Mouse (Mus musculus) mesoderm, embryonic 11.5 days (tissue): Measurements from ENCODE around the gene Gm20388.
"Not testable (repeated sequence)": the region's sequence is repeated elsewhere in the genome, so short reads cannot be mapped to it uniquely, and the experiment has no call there.

Source experiments
- DNase-seq: peaks from one replicate; pipeline ENCODE4 v3.0.0-alpha.2; 2012; ENCODE audit warnings: low read depth, low spot score

Gene Gm20388

DNA sequence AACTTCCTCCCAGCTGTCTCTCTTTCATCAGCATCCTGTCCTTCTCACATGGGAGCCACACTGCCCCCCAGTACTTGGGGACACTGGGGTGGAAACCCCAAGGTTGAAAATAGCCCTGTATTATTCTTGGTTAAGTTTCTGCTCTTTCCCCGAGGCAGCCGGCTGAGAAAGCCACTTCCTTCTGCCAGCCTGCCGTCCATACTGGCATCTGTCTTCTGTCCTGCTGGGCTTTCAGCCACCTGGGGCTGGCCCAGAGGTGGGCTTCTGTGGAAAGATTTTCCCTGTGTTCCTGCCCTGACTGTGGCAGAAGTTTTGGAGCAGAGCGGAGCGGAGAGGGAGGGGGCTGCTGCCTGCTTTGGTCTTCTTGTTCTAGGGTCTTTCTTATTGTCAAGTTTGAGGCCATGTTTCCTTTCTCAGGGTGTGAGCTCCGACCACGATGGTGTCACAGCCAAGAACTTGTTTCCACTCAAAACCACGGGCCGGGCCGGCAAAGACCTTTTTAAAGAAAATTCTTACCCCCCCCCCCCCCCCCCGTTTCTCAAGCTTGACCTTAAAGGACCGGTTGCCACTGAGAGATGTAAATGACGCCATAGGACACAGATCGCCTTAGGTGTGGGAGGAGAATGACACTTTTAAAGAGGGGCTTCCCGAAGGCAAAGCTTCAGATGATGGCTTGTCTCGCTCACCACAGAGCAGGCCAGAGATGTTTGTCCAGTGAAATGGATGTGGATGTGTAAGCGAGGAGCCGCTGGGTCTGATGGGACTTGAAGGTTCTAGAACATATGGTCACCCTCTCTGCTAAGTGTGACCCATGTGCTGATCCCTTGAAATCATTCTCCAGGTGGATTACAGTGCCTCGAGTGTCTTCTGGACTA is 849.9 kb downstream of the Gm20388 start:
- DNase-seq: no peak

DNA sequence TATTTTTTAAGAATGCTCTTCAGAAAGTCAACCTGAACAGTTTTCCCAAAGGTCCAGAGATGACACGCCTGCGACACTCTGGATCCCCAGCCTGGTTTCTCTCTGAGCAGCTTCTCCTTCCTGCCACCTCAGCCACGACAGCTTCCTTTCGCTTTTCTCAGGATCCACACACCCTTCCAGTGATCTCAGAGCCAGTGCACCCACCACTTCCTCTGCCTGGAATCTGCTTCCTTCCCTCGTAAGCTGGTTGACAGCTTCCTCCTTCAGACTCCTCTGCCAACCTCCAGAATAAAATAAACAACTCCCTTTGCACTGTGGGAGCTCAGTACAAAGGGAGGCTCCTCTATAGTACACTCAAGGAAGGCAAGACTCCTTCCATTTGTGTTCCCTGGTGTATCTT is 852.6 kb downstream of the Gm20388 start:
- DNase-seq: no peak

DNA sequence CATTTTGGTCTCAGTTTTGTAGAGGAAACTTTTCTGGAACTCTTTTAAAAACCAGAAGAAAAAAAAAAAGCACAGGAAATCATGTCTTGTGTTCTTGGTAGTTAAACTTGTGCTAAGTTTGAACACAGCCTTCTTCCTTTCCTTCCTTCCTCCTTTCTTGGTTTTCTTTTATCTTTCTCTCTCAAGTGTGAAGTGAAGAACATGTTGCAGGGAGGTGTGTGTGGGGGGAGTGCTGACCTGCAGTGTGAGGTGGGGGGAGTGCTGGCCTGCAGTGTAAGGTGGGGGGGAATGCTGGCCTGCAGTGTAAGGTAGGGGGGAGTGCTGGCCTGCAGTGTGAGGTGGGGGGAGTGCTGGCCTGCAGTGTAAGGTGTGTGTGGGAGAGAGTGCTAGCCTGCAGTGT is 854.0 kb downstream of the Gm20388 start:
- DNase-seq: no peak

DNA sequence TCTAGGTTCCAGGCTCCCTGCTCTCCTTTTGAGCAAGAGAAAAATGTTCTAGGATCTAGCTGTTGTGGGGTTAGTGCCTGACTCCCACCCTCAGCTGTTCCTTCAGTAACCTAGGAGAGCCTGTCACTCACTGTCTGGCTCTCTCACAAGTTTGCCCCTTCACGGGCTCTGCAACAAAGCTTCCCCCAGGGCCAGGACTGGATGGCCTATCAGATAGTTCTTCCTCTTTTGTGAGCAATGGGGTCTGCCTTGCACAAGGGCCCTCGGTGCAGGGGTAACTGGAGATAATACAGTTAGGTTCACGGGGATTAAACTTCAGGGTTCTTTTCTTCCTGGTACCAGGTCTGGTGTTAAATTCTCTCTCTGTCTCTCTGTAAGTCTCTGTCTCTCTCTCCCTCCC is 856.0 kb downstream of the Gm20388 start:
- no peak for DNase-seq

DNA sequence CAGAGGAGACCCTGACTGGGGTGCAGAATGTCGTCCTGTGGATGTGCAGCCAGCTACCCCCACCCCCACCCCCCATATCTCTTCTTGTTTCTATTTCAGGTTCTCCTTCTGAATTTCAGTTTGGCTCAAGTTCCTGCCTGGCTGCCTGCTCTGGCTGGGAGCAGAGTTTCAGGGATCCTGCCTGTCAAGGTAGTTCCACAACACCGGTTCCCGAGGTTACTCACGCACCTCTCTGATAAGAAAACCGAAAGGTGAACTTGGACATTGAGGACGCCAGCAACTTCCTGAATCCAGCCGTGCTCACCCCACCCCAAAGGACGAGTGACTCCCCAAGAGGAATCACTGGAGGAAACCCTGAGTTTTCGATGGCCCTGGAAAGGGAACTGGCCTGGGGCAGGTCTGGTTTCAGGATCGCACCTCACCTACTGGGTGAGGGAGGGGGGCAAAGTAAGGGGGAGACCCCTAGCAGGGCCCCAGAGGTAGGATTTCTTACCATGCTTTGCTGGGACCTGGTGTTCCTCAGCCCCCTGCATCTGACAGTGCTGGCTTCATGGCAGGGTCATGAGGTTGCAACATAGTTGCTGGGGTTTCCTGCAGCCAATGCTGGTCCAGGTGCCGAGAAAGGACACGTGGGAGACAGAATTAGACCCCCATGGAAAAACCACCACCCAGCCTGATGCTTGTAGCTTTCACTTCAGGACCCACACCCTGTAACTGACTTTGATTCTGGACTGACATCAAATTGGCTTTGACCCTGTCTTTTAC is 858.0 kb downstream of the Gm20388 start:
- no peak for DNase-seq

DNA sequence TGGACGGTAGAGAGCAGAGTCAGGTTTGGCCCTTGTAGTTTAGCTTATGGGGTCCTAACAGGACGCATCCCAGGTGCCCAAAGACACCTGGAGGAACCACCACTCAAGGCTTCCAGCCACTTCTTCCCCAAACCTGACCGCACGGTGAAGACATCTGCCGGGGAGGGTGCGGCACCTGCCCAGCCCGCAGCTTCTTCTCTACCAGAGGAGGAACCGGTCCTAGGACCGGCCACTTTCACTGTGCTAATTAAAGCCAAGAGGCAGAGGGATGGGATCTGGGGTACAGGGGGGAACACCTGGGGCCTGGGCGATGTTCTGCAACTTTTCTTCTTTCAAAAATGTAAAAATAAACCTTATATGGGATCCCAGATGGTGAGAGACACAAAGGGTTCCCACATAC is 866.5 kb downstream of the Gm20388 start:
- no peak for DNase-seq

DNA sequence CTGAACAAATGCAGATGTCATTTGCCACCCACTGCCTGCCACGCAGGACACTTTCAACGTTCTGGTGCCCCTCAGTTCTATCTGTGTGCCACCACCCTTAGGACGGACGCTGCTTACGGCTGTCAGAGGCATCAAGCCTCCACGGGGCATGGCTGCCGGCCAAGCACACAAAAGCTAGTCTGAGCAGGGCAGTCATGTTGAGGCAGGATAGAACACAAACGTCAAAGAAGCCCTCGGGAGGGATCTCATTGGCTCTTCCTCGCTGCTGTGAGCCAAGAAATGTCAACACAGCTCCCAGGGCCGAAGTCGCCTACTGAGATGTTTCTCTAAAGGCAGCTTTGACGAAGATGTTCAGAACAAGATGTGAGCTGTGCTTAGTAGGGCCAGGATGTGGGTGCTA is 867.1 kb downstream of the Gm20388 start:
- DNase-seq: no peak

DNA sequence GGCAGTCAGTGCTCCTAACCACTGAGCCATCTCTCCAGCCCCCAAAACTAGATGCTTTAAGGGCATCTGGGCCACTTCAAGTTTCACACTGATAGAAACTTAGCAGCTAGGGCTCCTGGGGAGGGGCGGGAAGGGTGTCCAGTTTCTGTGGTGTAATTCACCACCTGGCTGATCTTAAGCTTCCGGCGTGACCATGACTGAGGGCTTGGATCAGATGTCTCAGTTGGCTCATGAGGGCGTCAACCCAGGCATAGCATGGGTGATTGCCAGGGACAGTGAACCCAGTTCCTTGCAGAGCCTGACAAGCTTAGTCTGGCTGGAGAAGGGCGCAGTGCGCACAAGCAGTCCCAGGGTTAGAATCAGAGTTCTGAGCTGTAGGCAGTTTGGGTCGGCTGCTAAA is 868.5 kb downstream of the Gm20388 start:
- no peak for DNase-seq

DNA sequence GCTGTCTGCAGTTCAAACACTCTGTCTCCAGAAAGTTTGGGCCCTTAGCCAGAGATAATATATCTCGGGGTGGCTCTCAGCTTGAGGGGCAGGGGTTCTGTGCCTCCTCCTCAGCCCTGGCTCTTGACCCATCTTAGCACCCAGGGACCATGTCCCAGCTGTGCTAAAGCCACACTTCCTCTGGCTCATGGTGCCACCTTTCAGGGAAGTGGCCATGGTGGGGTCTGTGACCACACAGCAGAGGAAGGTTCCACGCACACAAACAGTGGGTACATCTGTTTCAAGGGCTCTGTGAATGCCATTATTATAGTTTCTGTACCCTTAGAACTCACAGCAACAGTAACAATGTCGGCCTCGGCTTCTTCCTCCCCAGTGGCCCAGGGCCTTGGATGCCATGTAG is 873.1 kb downstream of the Gm20388 start:
- no peak for DNase-seq

DNA sequence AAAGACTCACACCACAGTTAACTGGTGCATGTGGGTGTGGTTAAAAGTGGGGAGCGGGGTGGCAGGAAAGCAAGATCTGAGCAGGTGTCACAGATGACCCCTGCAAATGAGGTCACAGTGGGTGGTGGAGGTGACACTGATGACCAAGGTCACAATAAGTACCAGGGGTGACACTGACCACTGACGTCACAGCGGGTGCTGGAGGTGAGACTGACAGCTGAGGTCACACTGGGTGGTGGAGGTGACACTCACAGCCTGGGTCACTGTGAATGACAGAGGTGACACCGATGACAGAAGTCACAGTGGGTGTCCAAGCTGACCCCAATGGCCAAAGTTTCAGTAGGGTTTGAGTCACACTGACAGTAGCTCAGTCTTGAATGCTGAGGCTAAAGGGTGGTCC is 876.1 kb downstream of the Gm20388 start:
- DNase-seq: no peak

DNA sequence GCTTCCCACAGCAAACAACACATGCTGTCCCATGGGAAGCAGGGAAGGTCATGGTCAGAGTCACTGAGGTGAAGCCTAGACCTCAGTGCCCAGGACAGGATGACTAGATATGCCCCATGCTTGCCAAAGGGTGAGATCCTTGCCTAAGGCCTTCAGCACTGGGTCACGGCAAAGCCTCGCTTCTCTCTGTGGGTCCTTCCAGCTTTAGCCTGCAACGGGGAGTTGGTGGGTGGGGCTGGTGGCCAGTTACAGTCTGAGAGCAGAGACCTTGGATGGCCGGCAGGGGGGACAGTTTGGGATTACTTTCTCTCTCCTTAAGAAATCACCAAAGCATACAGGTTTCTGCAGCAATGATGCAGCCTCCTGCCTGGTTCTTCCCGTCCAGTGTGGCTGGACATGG is 877.0 kb downstream of the Gm20388 start:
- DNase-seq: no peak

DNA sequence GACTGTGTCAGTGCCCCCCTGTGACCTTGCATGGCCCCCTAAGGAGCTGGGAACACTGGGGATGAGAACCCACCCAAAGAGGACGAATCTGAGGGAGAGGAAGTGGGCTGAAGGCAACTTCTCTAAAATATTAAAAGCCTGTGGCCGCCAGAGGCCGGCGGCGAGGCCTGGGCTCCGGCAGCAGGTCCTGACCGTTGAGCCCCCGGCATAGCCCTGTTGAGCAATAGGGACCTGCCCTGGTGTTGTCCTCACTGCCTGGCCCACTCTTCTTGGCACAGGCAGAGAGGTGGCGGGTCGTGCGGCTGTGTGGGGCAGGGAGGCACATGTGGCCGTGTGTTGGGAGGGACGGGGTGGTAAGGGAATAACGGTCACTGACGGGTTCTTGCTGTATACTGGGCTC is 882.1 kb downstream of the Gm20388 start:
- DNase-seq: no peak

DNA sequence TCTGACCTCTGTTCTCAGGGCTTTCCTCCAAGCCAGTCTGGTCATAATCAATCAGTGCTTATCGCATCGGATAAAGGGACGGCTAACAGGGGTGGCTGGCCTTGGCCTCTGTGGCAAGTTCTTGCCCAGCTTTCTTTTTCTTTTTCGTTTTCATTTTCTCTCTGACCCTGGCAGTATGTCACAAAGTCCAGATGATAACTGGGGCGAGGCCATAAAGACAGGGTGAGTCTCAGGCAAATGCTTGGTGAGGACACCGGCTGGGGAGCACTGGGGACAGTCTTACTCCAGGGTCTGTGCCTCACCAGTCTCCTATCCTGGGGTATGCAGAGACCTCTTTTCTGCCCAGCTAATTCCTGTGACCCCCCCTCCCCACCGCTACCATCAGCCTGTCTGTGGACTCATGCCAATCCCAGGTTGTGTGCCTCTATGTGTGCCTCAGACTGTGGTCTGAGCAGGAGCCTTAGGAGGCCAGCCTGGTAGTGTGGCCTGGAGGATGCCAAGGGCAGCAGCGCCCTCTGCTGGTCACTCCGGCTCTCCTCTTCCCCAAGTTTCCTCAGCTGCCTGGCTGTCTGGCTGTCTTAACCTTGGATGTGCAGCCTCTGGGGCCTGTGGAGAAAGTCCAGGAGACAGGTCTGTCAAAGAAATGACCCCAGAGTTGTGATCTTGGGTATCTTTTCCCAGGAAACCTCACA is 885.4 kb downstream of the Gm20388 start:
- peak; percentile 92 for DNase-seq

DNA sequence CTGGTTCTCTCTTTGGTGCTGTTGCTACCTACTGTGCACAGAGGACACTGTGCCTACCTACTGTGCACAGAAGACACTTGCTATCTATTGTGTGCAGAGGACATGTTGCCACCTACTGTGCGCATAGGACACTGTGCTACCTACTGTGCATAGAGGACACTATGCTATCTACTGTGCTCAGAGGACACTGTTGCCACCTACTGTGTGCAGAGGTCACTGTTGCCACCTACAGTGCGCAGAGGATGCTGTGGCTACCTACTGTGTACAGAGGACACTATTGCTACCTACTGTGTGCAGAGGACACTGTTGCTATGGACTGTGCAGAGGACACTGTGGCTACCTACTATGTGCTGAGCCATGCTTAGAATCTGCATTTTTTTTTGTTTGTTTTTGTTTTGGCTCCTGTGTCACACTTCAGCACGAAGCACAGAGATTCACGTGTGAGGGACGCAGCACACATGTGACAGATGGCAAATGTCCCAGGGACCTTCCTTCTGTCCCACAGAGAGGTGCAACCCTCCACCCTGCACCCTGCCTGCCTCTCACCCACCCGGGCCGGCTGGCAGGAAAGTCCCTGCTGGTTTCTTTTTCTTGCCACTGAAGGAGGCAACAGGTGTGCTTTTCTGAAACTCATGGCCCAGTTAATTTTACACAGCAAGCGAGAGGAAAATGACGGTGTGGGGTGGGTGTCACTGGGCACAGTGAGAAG is 886.5 kb downstream of the Gm20388 start:
- no peak for DNase-seq

DNA sequence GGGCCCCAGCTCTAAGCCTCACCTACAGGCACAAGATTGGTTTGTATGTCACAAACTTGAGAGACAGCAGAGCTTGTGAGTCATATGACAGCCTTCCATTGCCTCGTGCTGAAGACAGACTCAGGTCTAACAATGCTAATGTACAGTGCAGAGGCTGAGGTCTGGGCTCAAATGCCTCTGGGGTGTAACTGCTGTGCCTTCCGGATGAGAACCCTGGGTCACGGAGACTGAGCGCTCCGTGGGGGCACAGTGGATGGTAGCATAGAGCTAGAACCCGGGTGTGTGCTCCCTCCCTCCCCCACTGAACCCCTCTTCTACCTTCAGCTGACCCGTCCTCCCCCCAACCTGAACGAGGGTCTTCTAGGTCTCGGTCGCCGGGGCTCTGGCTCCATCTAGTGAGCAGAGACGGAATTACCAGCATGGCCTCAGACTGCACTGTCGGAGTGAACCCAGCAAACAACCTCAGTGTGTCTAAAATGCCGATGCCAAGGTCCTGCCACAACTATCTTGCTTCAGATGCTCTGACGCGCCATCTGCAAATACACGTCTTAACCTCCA is 889.7 kb downstream of the Gm20388 start:
- DNase-seq: peak; percentile 69

DNA sequence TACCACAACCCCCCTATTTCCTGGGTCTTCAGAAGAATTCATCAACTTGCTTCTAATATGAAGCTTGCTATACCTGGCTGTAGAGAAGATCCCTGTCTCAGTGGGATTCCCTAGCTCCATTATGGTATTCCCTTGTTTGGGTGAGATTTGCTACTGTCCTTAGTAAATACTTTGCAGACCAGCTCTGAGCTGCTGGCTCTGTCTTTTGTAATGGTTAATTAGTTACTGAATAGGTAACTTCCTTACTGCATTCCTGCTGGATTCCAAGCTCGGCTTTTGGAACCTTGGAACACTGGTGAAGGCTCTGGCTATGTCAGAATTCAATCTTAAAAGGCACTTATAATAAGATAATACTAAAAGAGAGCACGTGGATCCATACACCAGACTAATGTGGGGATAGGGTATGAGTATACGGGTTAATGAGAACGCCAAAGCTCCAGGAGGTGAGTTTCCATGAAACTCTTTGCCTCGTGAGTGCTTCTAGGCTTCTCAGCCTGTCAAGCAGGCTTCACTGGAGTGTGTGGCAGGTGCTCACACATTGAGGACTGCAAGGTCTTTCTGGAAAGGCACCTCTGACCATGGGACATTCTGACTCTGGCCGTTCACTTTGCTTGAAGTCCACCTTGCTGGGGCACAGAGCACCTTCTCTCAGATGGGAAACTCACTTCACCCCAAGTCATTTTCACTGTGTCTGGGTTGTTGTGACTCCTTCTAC is 893.2 kb downstream of the Gm20388 start:
- DNase-seq: not testable (repeated sequence)

DNA sequence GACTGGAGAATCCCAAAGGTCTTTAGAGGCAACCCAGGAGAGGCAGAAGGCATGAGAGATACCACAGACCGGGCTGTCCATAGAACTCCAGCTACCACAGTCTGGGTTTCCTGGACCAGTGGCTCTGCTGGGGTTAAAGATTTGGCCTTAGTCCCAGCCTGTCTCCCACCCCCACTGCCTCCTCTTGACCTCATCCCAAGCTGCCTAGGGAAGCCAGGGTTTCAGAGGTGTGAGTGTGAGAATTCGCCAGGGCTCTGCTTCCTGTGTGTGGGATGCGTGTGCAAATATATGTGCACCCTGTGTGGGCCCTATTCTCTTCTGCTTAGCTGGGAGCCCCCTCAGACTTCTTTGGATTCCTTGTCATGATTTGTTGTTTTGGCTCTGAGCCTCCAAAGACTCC is 894.1 kb downstream of the Gm20388 start:
- no peak for DNase-seq

DNA sequence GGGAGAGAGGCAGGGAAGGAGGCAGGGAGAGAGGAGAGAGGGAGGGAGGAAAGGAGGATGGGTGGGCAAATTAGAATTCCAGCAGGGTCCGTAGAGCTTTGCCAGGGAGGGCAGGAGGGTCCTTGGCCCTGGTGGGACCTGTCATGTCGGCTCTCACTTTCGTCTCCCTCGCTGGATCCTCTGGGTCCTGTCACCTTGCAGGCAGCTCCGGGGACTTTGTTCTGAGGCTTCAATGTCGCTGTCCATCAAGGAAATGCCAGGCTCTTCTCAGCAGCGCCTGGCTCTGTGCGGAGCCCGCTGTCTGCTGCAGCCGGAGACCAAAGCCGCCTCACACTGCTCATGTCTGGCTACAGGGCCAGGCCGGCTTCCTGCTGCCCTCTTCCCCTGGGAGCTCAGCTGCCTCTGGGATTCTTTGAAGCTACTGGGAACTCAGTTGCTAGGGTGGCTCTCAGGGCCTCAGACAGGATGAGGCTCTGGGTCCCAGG is 896.2 kb downstream of the Gm20388 start:
- DNase-seq: no peak

DNA sequence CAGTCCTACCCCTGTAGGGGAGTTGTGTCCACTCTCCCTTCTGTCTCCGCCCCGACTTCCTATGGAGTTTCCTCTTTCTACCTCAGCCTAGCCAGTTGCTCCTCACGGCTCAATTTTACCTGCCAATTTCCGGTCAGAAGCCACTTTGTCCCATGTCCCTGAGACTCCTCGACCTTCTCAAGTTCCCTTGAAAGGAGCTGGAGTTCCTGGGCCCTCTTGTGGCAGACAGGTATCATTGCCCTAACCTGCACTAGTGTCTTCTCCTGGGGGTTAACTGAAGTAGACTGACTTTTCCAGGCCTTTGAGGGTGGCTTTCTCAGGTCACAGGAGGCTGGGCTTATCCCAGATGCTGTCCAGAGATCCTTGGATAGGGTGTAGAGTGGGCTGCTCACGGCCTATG is 897.1 kb downstream of the Gm20388 start:
- peak; percentile 43 for DNase-seq

DNA sequence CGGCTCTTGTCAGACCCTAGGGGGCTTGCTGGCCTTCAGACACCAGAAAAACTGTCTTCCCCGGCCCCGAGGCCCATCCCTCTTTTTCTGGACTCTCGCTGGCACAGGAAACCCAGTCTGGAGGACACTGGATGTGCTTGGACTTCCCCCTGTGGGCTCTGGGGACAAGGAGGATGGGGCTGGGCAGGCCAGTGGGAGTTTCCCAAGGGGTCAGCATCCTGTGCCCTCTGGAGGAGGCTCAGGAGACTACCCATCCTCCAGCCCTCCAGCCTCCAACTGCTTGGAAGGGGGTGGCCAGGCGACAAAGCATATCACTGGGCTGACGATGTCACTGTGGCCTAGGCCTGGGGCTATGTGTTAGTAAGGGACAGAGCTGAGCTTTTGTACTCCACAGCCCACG is 898.4 kb downstream of the Gm20388 start:
- DNase-seq: no peak

DNA sequence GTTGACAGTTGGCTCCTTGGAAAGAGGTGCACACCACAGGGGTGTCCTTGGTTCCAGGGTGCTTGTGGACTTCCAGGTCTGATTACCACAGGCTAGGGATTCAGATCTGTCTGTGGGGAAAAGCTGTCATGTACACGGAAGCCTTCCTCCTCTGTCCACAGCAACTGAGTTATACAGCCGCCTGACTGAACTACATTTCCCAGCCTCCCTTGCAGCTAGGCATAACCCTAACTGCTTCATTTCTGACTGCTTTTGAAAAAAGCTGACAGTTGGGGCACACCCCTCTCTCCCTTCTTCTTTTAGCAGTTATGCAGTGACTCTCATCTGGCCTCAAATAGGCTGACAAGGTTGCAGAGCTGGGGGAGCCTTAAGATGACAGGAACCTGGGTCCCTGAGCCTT is 901.3 kb downstream of the Gm20388 start:
- no peak for DNase-seq
